Comparison of ENCODE assay signal across 8 mouse cellular contexts in the genomic region with DNA sequence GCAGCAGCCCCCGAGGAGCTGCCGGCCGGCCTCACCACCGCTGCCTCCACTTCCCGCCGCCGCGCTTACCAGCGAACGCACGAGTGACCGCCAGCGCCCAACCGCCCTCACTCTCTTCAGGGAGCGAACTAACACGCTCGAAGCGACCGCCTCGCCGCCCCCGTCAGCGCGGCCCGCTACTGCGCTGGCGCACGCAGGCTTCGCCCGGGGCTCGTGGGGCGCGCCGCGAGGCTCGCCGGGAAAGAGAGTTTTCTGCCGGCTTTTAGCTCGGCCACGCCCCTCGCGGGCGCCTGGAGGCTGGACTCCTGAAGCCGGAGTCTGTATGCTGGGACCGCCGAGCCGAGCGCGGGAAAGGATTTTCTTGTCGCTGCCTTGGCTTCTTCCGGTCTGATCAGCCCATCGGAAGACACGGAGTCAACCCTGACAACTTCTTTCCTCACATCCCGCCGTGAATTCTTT. TPM values are rescaled to one million over a fixed set of nuclear protein-coding genes. Genes with fewer than 3 reads are reported as not detected.
DNase-seq lines count a peak whose midpoint lies in the region; ATAC-seq and TF ChIP-seq lines count a peak whose summit lies in the region.

TSS of gene Tex30 (minus strand) at position 183 of the 459 bp plus-strand sequence.

- peaks cover 44% of the 10 kb centered on the region for H3K36me3 ChIP-seq in hindbrain, embryonic 10.5 days
- H3K36me3 ChIP-seq in lung, postnatal 0 days (ENCODE audit: insufficient read depth, low read length): 0 out of 2 replicates have a peak, but pooled peaks cover under 1% of the 10 kb centered on the region

- no peaks in the 10 kb centered on the region for H3K9me3 ChIP-seq in hindbrain, embryonic 10.5 days
- H3K9me3 ChIP-seq in lung, postnatal 0 days (ENCODE audit: low read length): no peaks in the 10 kb centered on the region

- WGBS in hindbrain, embryonic 10.5 days: under 1% methylated on average over 55 of the region's 55 CpGs
- 2% methylated on average over 52 of the region's 55 CpGs for WGBS in lung, postnatal 0 days

- DNase-seq in MN1 (ENCODE audit: low spot score): peak; percentile 99
- peak; percentile 89 for DNase-seq in cerebellum, adult 9-10 months
- DNase-seq in hindbrain, embryonic 10.5 days (ENCODE audit: low spot score): peak; percentile 96
- DNase-seq in layer of hippocampus, adult 9-11 months: peak; percentile 92
- peak; percentile 97 for DNase-seq in lung, postnatal 0 days (ENCODE audit: low spot score)
- DNase-seq in ovary, postnatal 14 days (ENCODE audit: low spot score): peak; percentile 90
- peak; percentile 95 for DNase-seq in thymus, postnatal 14 days

- peak within 1 kb of the TSS; percentile 84 for H3K4me3 ChIP-seq in hindbrain, embryonic 10.5 days
- peak within 1 kb of the TSS; percentile 68 for H3K4me3 ChIP-seq in lung, postnatal 0 days (ENCODE audit: low read depth, low read length)

- no peaks in the 10 kb centered on the region for H3K27me3 ChIP-seq in hindbrain, embryonic 10.5 days (ENCODE audit: insufficient read depth, poor library complexity, severe bottlenecking)
- no peaks in the 10 kb centered on the region for H3K27me3 ChIP-seq in lung, postnatal 0 days (replicated peaks; ENCODE audit: insufficient read depth, low read length)

- peak within 1 kb of the TSS; percentile 95 for H3K27ac ChIP-seq in hindbrain, embryonic 10.5 days
- H3K27ac ChIP-seq in lung, postnatal 0 days (ENCODE audit: low read length): peak within 1 kb of the TSS; percentile 81

- peak within 1 kb of the TSS; percentile 46 for H3K9ac ChIP-seq in lung, postnatal 0 days (replicated peaks; ENCODE audit: low read depth)

- no peak for TF ChIP-seq CTCF in lung, postnatal 0 days (IDR thresholded peaks at IDR 0.05)

- TF ChIP-seq EP300 in lung, postnatal 0 days (IDR thresholded peaks at IDR 0.05): no peak

- peak within 1 kb of the TSS; percentile 63 for H3K4me2 ChIP-seq in lung, postnatal 0 days (replicated peaks; ENCODE audit: low read depth, low read length)

- ATAC-seq in frontal cortex, adult (ENCODE audit: low TSS enrichment): peak; percentile 98
- peak; percentile 98 for ATAC-seq in lung, postnatal 0 days

- H3K4me1 ChIP-seq in hindbrain, embryonic 10.5 days (replicated peaks): peaks cover 18% of the 10 kb centered on the region
- H3K4me1 ChIP-seq in lung, postnatal 0 days (ENCODE audit: insufficient read depth, low read depth, low read length): no peaks in the 10 kb centered on the region

RNA-seq across cellular contexts. Expression of gene Tex30, which starts in this region (rescaled TPM):
- 94.6 and 112 TPM in 2 replicates for polyA plus RNA-seq in hindbrain, embryonic 10.5 days (2016; fragmentation: Nextera tagmentation; extraction: Ambion mirVana)
- polyA plus RNA-seq in lung, postnatal 0 days (2015; fragmentation: Nextera tagmentation; extraction: Ambion mirVana): 33.5 and 36.0 TPM in 2 replicates

Comparison
In these comparisons a context has a peak if more than half of its experiments do, and no peak if none do; other contexts are left out.
1. Peak in every context shown above with its lines: DNase-seq, ATAC-seq, H3K4me3 ChIP-seq and H3K27ac ChIP-seq.